Mouse (Mus musculus) neural tube, embryonic 11.5 days (tissue): ENCODE results near the gene Fndc3b. TPM values are rescaled to one million over a fixed set of nuclear protein-coding genes. Genes with fewer than 3 reads are reported as not detected.

Experiments
- ATAC-seq: fragments of 200-750 bp; cut with Nextera tagmentation; 2 replicates; pipeline ENCODE4 v1.8.0; 2017; ENCODE audit warnings: moderate number of reproducible peaks, mild to moderate bottlenecking, moderate TSS enrichment, moderate library complexity; ENCODE audit not compliant: insufficient read depth, low FRiP score, low TSS enrichment
- DNase-seq: peaks from one replicate; pipeline ENCODE4 v3.0.0-alpha.2; 2015; ENCODE audit warnings: low spot score
- H3K27ac ChIP-seq: fragments of 300-500 bp; sonication (generic); 2 replicates; pipeline ENCODE4 v1.5.1; 2014; ENCODE audit warnings: low read depth, mild to moderate bottlenecking, low read length
- H3K27me3 ChIP-seq: fragments of 300-500 bp; sonication (generic); 2 replicates; pipeline ENCODE4 v1.6.1; 2014; ENCODE audit warnings: mild to moderate bottlenecking, low read length, mixed read lengths; ENCODE audit not compliant: control insufficient read depth, insufficient read depth
- H3K36me3 ChIP-seq: fragments of 300-500 bp; sonication (generic); 2 replicates; pipeline ENCODE4 v1.6.1; 2014; ENCODE audit warnings: mild to moderate bottlenecking, low read length, moderate library complexity, mixed read lengths; ENCODE audit not compliant: control insufficient read depth, insufficient read depth
- H3K4me1 ChIP-seq: fragments of 300-500 bp; sonication (generic); 2 replicates; pipeline ENCODE4 v1.6.1; 2014; ENCODE audit warnings: low read length, mixed read lengths; ENCODE audit not compliant: control insufficient read depth, insufficient read depth
- H3K4me2 ChIP-seq: fragments of 300-500 bp; sonication (generic); 2 replicates; pipeline ENCODE4 v1.6.1; 2014; ENCODE audit warnings: low read depth, mild to moderate bottlenecking, moderate library complexity
- H3K4me3 ChIP-seq: fragments of 300-500 bp; sonication (generic); 2 replicates; pipeline ENCODE4 v1.5.1; 2014; ENCODE audit warnings: low read depth, low read length
- H3K9ac ChIP-seq: fragments of 300-500 bp; sonication (generic); 2 replicates; pipeline ENCODE4 v1.6.1; 2014; ENCODE audit warnings: mild to moderate bottlenecking, low read length
- H3K9me3 ChIP-seq: fragments of 300-500 bp; sonication (generic); 2 replicates; pipeline ENCODE4 v1.6.1; 2016; ENCODE audit warnings: low read length; ENCODE audit not compliant: control insufficient read depth
- WGBS: fragments of 180-500 bp; shearing (Covaris S2); extraction: QIAGEN DNeasy Blood & Tissue Kit; methylation state at CpG from one replicate; pipeline ENCODE4 v1.1.7; 2014; 5-methylcytosine and 5-hydroxymethylcytosine counted together
- polyA plus RNA-seq: library from polyadenylated mRNA; unstranded; fragments of >200 nt; fragmentation: Nextera tagmentation; extraction: Ambion mirVana; gene quantifications from 2 replicates; pipeline ENCODE4 v1.2.1, GENCODE M21; 2014

Fndc3b gene
- polyA plus RNA-seq, 1 experiment from 2014 or later = 12.9 TPM

DNA sequence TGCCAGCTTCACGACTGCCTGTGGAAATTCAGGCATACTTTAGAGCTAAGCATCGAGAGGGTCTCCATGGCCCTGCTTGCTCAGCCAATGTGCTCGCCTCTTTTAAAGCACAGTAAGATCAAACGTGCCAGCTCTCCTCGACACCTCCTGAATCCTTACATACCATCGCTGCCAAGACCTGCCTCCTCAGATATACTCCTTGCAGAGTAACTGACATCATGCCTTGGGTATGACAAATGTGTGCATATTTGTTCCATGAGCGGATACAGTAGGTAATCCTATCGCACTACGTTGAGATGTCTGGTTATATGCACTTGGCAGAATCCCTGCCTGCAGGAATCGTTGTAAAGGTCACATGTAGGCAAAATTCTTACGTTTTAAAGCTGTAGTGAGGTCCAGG, 120.3 kb downstream of the Fndc3b start:
- DNase-seq = no peak
- Histone ChIP-seq H3K27ac (no peak overlapping the region), H3K9ac (no peak overlapping the region), H3K4me2 (no peak overlapping the region), H3K4me3 (no peak overlapping the region), H3K4me1 (no peaks in the 10 kb centered on the region), H3K36me3 (no peaks in the 10 kb centered on the region), H3K27me3 (no peaks in the 10 kb centered on the region), H3K9me3 (no peaks in the 10 kb centered on the region)
- no peak for ATAC-seq
- WGBS = 88% methylated on average over 11 of the region's 11 CpGs

DNA sequence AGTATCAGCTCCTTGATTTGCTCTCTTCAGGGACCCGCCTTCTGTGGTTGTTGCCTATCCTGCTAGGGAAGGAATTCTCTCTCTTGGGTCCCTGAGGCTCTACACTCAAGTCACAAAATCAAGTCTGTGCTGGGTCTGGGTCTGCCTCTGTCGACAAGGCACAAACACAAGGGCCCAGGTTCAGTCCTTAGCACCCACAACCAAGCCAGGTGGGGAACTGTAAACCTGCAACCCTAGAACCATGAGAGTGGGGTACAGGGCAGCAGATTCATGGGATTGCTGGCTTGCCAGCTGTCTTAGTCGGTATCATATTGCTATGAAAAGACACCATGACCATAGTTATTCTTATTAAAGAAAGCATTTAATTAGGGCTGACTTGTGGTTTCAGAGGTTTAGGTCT, 121.8 kb downstream of the Fndc3b start:
- H3K9ac ChIP-seq = no peak overlapping the region
- ATAC-seq = no peak
- no peaks in the 10 kb centered on the region for H3K9me3 ChIP-seq
- H3K4me1 ChIP-seq = 0 out of 2 replicates have a peak, but pooled peaks cover 3% of the 10 kb centered on the region
- no peaks in the 10 kb centered on the region for H3K36me3 ChIP-seq
- no peak overlapping the region for H3K4me2 ChIP-seq
- H3K4me3 ChIP-seq = no peak overlapping the region
- H3K27me3 ChIP-seq = no peaks in the 10 kb centered on the region
- WGBS = 89% methylated on average over 3 of the region's 3 CpGs
- no peak overlapping the region for H3K27ac ChIP-seq
- DNase-seq = no peak

DNA sequence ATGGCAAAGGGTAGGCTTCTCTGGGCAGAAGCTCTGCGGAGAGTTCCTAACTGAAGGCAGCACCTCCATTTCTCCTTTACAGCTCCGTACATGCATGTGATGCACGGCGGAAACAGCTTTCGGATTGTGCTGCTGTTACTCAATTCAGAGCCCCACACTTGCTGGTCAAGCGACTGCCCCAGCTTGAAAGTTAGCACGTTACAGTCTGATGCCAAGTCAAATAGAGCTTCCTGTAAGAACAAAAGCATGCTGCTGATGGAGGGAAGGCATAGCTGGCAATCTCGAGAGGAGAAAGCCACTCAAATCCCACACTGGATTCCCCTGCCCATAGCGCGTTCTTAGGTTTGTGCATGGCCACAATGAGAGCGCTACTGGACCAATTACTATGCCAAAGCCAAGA, 122.5 kb downstream of the Fndc3b start:
- WGBS = 93% methylated on average over 11 of the region's 11 CpGs

DNA sequence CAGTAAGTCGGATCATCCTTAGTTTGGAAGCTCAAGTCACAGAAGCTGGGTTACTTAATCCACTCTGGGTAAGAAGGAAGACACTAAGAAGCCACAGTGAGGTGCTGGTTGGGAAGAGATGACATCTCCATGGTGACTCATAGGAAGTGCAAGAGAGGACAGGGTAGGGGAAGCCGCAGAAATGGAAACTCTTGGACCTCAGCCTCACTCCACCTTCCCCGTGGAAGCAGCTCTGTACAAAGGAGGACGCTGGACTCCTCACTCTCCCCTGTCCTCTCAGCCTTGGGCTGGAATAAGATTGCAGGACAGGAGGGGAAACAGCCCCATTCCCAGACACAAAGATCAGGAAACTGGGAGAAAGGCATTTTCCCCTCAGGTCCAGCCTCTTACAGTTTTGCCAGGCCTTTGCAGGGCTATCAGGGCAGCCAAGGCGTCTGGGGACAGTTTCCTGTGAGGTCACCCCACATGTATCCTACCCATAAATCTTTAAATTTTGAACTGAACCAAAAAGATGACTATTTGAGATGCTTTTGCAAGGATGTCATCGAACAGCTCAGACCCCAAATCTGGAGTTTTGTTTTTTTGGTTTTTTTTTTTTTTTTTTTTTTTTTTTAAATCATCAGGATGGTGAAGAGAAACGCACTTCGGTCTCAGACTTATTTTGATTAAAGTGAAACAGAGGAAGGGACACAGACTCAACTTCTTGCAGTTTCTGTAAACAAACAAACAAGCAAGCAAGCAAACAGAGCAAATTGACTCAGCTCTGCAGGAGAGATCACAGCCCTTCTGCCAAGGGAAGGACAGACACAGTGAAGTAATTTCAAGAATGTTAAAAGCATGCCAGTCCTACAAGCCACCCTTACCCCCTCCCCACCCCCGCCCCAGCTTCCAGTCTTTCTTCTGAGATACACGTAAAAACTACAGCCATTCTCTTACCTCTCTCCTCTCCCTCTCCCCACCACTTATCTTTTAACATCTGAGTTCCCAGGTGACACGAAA, 126.2 kb downstream of the Fndc3b start:
- 59% methylated on average over 11 of the region's 11 CpGs for WGBS
- H3K9me3 ChIP-seq = no peaks in the 10 kb centered on the region
- no peak overlapping the region for H3K9ac ChIP-seq
- DNase-seq = no peak
- H3K27ac ChIP-seq = no peak overlapping the region
- H3K4me2 ChIP-seq = no peak overlapping the region
- H3K4me1 ChIP-seq = peaks cover 3% of the 10 kb centered on the region; the same call in 1 of the 2 replicates
- ATAC-seq = no peak
- H3K4me3 ChIP-seq = no peak overlapping the region
- no peaks in the 10 kb centered on the region for H3K27me3 ChIP-seq
- H3K36me3 ChIP-seq = no peaks in the 10 kb centered on the region

More for the DNA sequence above, 122.5 kb downstream of the Fndc3b start:
- no peak overlapping the region for H3K9ac ChIP-seq
- no peak for ATAC-seq
- 0 out of 2 replicates have a peak, but pooled peaks cover 3% of the 10 kb centered on the region for H3K4me1 ChIP-seq
- H3K27me3 ChIP-seq = no peaks in the 10 kb centered on the region
- H3K4me2 ChIP-seq = no peak overlapping the region
- H3K27ac ChIP-seq = no peak overlapping the region
- H3K9me3 ChIP-seq = no peaks in the 10 kb centered on the region
- no peaks in the 10 kb centered on the region for H3K36me3 ChIP-seq
- H3K4me3 ChIP-seq = no peak overlapping the region
- DNase-seq = no peak

DNA sequence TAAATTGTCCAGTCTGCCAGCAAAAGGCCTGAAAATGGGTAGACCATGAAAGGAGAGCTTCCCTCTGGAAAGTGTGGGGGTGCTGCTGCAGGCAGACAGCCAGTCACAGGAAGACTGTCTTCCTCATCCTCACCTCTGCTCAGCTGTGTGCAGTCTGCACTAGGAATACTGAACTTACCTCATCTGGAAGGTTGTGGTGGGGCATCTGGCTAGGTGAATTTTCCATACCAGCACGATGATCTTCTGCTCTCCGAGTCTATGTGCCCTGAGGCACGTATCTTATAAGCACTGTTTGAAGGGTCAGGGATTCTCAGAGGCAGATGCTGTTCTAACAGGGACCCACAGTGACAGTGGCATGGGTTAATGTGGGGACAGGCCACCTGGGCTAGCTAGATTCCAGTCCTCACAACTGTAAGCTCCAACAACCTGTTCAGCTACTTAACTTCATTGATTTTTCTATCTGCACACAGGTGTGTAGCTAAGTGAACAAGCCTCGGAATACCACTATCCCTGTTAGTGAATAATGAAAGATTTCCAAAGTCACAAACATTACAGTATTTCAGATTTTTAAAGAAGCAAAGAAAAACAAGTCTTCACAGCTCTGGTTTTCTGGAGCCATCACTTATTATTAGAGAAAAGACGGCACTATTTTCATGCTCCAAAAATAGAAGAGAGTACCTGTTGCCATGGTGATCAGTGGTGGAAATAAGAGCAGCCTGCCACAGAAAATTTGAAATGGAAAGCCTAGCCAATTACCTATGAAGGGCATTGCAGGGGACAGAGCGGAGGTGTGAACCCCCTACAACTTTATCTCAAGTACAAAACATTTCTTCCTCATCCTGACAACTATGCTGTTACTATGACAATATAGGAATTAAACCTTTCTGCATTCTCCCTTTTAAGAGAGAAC, 128.9 kb downstream of the Fndc3b start:
- Histone ChIP-seq H3K27me3 (no peaks in the 10 kb centered on the region), H3K9ac (no peak overlapping the region), H3K4me3 (no peak overlapping the region), H3K27ac (no peak overlapping the region), H3K4me2 (no peak overlapping the region), H3K9me3 (no peaks in the 10 kb centered on the region), H3K4me1 (peaks cover 11% of the 10 kb centered on the region), H3K36me3 (no peaks in the 10 kb centered on the region)
- ATAC-seq = no peak
- DNase-seq = no peak
- 88% methylated on average over 6 of the region's 6 CpGs for WGBS

DNA sequence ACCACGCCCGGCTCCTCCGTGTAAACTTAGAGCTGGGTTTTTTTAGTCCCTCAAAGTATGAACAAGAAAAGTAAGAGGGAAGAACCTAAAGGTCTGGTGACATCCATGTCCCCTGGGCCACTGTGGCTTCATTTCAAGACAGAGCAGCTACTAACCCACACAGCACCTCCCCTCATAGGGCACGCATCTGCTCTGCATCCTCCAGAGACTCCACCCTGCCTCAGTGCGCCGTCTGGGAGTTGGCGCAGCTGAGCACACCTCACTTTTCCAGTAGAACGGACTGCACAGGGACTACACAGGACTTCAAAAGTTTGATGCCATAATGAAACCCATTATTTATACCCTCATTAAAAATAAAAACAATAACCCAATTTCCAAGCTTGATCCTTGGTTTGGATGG, 130.2 kb downstream of the Fndc3b start:
- Histone ChIP-seq H3K4me1 (peaks cover 11% of the 10 kb centered on the region), H3K4me3 (no peak overlapping the region), H3K9ac (no peak overlapping the region), H3K27me3 (no peaks in the 10 kb centered on the region), H3K9me3 (no peaks in the 10 kb centered on the region), H3K36me3 (no peaks in the 10 kb centered on the region), H3K4me2 (no peak overlapping the region), H3K27ac (no peak overlapping the region)
- no peak for ATAC-seq
- 89% methylated on average over 8 of the region's 8 CpGs for WGBS
- no peak for DNase-seq

DNA sequence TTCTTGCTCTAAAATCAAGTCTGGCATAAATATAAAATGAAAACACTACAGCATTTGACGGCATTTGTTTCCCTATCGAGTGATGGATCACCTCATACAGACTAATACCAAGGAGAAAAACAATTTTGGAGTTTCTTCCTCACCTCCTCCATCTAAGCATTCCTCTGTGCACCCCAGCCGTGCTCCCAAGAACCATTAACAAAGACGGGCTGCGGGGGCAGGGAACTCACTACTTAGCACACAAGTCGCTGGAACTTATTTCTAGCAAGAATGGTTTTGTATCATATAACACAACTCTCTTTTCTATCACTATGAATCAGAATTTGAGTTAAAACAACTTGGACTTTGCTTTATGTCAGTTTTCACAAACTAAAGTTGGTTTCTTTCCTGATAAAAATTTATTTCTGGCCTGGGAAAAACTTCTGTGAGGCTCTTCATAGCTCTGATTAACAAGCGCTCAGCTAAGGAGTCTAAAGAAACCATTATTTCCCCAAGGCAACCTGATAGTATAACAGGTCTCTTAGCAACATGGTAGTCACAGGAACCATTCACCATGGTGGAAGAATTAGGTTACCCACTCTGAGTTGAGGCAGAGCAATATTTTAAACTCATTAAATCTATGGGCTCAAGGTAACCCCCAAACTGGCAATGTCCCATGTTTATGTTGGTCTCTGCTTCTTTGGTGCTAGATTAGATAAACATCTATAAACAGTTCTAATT, 131.1 kb downstream of the Fndc3b start:
- H3K9ac ChIP-seq = no peak overlapping the region
- H3K4me2 ChIP-seq = no peak overlapping the region
- H3K4me3 ChIP-seq = no peak overlapping the region
- H3K27ac ChIP-seq = peak overlapping the region; percentile 29; the same call in 1 of the 2 replicates
- no peaks in the 10 kb centered on the region for H3K9me3 ChIP-seq
- peak; percentile 37 for DNase-seq
- WGBS = 36% methylated on average over 7 of the region's 7 CpGs
- peak; percentile 43; the same call in 1 of the 2 replicates for ATAC-seq
- H3K4me1 ChIP-seq = peaks cover 11% of the 10 kb centered on the region
- H3K27me3 ChIP-seq = no peaks in the 10 kb centered on the region
- H3K36me3 ChIP-seq = no peaks in the 10 kb centered on the region

DNA sequence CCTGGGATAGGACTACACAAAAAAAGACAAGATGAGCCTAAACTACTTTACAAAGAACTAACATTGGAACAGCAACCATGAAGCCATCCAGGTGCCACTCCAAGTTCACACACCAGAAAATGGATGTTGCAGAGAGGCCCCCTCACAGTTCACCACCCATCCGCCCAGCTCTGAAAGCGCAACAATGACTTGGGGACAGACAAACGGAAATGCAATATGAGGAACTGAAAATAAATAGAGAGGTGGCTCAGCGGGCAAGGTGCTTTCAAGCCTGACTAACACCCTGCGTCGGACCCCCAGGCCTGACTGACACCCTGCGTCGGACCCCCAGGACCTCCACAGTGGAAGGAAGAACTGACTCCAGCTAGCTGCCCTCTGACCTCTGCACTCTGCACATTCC, 131.9 kb downstream of the Fndc3b start:
- Histone ChIP-seq H3K4me1 (peaks cover 8% of the 10 kb centered on the region), H3K4me2 (no peak overlapping the region), H3K27me3 (no peaks in the 10 kb centered on the region), H3K9me3 (no peaks in the 10 kb centered on the region), H3K27ac (no peak overlapping the region), H3K36me3 (no peaks in the 10 kb centered on the region), H3K4me3 (no peak overlapping the region), H3K9ac (no peak overlapping the region)
- ATAC-seq = no peak; the same call in 1 of the 2 replicates
- 39% methylated on average over 8 of the region's 8 CpGs for WGBS
- DNase-seq = no peak
